Mouse (Mus musculus) bone marrow, adult 2 months (tissue): ENCODE results near the gene Psmb2. TPM values are rescaled to one million over a fixed set of nuclear protein-coding genes. Genes with fewer than 3 reads are reported as not detected.

Experiments
- H3K27ac ChIP-seq: fragments of 200-500 bp; 2 replicates; pipeline ENCODE4 v1.5.1; 2012; ENCODE audit warnings: low read depth, mild to moderate bottlenecking, control low read depth, inconsistent platforms, low read length; ENCODE audit not compliant: control insufficient read depth, poor library complexity, insufficient read depth
- H3K4me1 ChIP-seq: fragments of 200-500 bp; 2 replicates; pipeline ENCODE4 v1.6.1; 2011; ENCODE audit warnings: low read length; ENCODE audit not compliant: control insufficient read depth, insufficient read depth
- H3K4me3 ChIP-seq: fragments of 200-500 bp; replicated peaks from 2 replicates; pipeline ENCODE3; 2011; ENCODE audit warnings: mild to moderate bottlenecking, low read depth, low read length, control low read depth; ENCODE audit not compliant: control insufficient read depth
- CTCF ChIP-seq: fragments of 200-500 bp; IDR thresholded peaks from 2 replicates; pipeline ENCODE4 v1.5.1; 2011; ENCODE audit warnings: low read length, control low read depth; ENCODE audit not compliant: control insufficient read depth, insufficient read depth
- POLR2A ChIP-seq: fragments of 200-500 bp; IDR thresholded peaks from 2 replicates; pipeline ENCODE4 v1.6.1; 2011; ENCODE audit warnings: low read depth, mild to moderate bottlenecking, control low read depth, low read length, borderline replicate concordance; ENCODE audit not compliant: control insufficient read depth
- WGBS: fragments of 180-500 bp; shearing (Covaris S2); methylation state at CpG from one replicate; pipeline ENCODE4 v1.1.7; 2018; 5-methylcytosine and 5-hydroxymethylcytosine counted together
- polyA plus RNA-seq: library from polyadenylated mRNA; stranded (reverse); fragments of >200 nt; gene quantifications from 2 replicates; pipeline ENCODE4 v1.2.4, GENCODE M21; 2011; ENCODE audit warnings: low replicate concordance; ENCODE audit not compliant: missing spikeins, insufficient read depth, insufficient read length

Gene Psmb2
- polyA plus RNA-seq, 1 experiment, result 120 TPM

GRCm38 (mm10) chr4:126746194-126746840 is 68.9 kb downstream of the Psmb2 start:
- H3K4me1 ChIP-seq, result no peaks in the 10 kb centered on the region
- H3K4me3 ChIP-seq, result no peak overlapping the region
- WGBS, result 86% methylated on average over 10 of the region's 10 CpGs
- no peak overlapping the region for H3K27ac ChIP-seq
- TF ChIP-seq POLR2A (no peak), CTCF (no peak)

GRCm38 (mm10) chr4:126748381-126748780 is 71.0 kb downstream of the Psmb2 start:
- H3K4me1 ChIP-seq, result no peaks in the 10 kb centered on the region
- TF ChIP-seq POLR2A (no peak), CTCF (no peak)
- WGBS, result 81% methylated on average over 8 of the region's 8 CpGs
- no peak overlapping the region for H3K4me3 ChIP-seq
- no peak overlapping the region for H3K27ac ChIP-seq

- no peak for TF ChIP-seq CTCF
- TF ChIP-seq POLR2A, result no peak
- WGBS, result 88% methylated on average over 11 of the region's 11 CpGs
These were observed 72.1 kb downstream of the Psmb2 start for GRCm38 (mm10) chr4:126749553-126749952.

DNA sequence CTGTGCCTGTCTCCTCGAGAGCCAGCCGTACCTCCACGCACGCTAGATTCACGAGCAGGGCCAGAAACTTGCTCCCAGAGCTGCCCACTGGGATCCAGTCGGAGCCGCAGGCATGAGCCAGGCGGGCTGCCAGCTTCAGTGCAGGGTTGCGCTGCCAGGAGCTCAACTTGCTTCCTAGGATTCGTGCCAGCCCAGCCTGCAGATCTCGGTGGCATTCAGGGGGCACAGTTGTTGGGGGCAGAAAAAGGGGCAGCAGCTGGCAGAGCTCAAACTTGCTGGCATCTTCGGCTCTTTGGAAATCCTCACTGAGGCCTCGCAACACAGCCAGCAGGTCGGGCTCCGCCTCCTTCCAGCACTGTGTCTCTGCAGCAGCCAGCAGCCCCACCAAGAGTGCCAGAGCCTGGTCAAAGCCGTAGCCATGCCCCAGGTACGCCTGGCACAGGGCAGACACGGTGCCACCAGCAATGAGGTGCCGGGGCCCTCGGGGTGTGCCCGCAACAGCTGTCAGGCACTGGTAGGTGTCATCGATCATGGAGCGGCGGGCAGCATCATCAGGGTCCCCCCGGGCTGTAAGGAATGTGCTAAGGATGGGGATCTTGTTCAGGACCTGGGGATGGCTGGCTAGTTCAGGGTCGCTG is 72.7 kb downstream of the Psmb2 start:
- no peak for TF ChIP-seq POLR2A
- Histone ChIP-seq H3K4me3 (no peak overlapping the region), H3K27ac (no peak overlapping the region), H3K4me1 (no peaks in the 10 kb centered on the region)
- 88% methylated on average over 26 of the region's 26 CpGs for WGBS

More at GRCm38 (mm10) chr4:126749553-126749952, 72.1 kb downstream of the Psmb2 start:
- Histone ChIP-seq H3K4me1 (no peaks in the 10 kb centered on the region), H3K4me3 (no peak overlapping the region), H3K27ac (no peak overlapping the region)

GRCm38 (mm10) chr4:126750863-126751555 is 73.6 kb downstream of the Psmb2 start:
- Histone ChIP-seq H3K4me3 (no peak overlapping the region), H3K27ac (no peak overlapping the region), H3K4me1 (no peaks in the 10 kb centered on the region)
- no peak for TF ChIP-seq CTCF
- no peak for TF ChIP-seq POLR2A
- 89% methylated on average over 8 of the region's 8 CpGs for WGBS

GRCm38 (mm10) chr4:126751556-126752023 is 74.2 kb downstream of the Psmb2 start:
- no peaks in the 10 kb centered on the region for H3K4me1 ChIP-seq

DNA sequence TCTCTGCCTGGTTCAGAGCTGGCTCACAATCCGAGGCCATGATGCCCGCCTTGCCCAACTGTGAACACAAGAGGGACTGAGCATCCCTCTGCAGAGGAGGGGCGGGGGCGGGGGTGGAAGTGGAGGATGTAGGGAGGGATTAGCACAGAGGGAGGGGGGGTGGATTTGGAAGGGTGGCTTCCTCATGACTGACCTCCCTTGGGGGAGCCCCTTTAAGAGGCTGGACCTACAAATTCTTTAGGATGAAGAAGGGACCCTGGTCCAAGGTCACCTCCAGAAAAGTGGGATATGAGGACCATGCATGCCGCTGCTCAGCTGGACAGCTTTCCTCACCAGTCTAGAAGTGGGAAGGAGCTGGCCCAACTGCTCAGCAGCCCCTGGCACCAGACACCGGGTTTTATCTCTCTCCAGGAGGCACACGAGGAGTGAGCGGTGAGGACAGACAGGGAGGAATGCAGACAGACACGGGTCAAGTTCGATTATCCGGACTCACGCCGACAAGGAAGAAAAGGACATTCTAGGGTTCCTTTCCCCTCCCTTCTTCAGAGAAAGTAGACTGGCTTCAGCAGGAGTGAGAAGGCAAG is 74.7 kb downstream of the Psmb2 start:
- 23% methylated on average over 13 of the region's 13 CpGs for WGBS
- Histone ChIP-seq H3K4me3 (no peak overlapping the region), H3K27ac (no peak overlapping the region), H3K4me1 (no peaks in the 10 kb centered on the region)
- no peak for TF ChIP-seq POLR2A

More at GRCm38 (mm10) chr4:126751556-126752023, 74.2 kb downstream of the Psmb2 start:
- Histone ChIP-seq H3K4me3 (no peak overlapping the region), H3K27ac (no peak overlapping the region)
- TF ChIP-seq POLR2A, result no peak
- TF ChIP-seq CTCF, result no peak
- WGBS, result 87% methylated on average over 10 of the region's 10 CpGs

- Histone ChIP-seq H3K4me3 (peak overlapping the region; percentile 94), H3K27ac (no peak overlapping the region), H3K4me1 (no peaks in the 10 kb centered on the region)
- under 1% methylated on average over 23 of the region's 23 CpGs for WGBS
- TF ChIP-seq CTCF, result 0 out of 2 replicates have a peak, but pooled peaks have one; percentile 17
- TF ChIP-seq POLR2A, result no peak
These were observed 75.2 kb downstream of the Psmb2 start for GRCm38 (mm10) chr4:126752608-126753141.
